Mouse (Mus musculus): ENCODE measurements around the gene Gm42674. TPM values are rescaled to one million over a fixed set of nuclear protein-coding genes. Genes with fewer than 3 reads are reported as not detected.
A peak's percentile ranks its signal among the peaks of the same experiment; 100 is the strongest.

Gm42674 gene
- total RNA-seq, 2 experiments from 2014 or later: 1.4 TPM; not detected in 1

DNA sequence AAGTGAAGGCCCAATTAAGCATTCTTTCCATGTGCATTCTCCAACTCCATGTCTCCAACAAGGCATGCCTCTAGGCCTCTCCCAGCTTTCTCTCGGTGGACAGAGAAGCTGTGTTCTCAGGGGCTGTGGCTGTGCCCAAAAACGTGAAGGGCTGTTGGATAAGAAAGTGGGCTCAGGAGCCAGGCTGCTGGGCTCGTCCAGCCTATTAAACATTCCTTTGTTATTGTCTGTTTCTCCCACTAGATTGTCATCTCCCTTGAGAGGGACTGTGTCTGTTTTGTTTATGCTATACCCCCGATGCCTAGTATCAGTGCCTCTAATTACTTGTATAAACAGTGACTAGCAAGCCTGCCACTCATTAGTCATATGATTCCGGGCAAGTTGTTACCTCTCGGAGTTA, 4.0 kb upstream of the Gm42674 start:
- no peak for DNase-seq (ENCODE audit: low spot score in 2 of 2)

DNA sequence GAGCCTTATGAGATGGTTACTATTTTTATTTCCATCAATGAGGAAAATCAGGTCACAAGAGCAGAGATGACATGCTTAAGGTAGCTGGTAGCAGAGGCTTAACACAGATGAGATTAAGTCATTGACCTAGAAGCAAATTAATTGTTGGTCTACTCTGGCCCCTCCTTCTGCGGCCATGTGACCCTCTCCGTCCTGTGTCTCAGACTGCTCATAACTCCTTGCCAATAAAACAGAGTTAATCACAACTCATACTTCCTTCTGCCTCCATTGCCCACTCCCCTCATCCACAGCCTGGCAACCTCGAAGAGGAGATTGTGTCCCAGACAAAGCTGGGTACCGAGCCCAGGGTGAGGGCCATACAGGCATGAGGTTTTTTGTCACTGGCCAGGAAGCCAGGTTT, 3.5 kb upstream of the Gm42674 start:
- no peak for DNase-seq (ENCODE audit: low spot score in 2 of 2)

DNA sequence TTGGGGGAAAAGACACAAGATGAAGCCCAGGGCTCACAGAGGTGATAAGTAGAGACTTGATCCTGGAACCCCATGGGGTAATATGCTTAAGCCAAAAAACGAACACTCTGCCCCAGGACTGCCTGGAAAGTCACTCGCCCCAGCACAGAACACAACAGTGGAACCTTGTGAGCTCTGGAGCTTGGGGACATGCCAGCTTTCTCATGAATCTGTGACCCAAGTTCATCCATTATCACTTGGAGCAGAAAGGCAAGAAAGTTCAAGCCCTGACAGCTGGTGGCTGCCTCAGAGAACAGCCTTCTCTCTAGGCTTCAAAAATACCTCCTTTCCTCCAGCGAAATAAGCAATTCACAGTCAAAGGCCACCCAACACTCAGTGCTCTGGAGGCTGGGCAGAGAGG, 2.3 kb upstream of the Gm42674 start:
- no peak for DNase-seq (ENCODE audit: low spot score in 2 of 2)

DNA sequence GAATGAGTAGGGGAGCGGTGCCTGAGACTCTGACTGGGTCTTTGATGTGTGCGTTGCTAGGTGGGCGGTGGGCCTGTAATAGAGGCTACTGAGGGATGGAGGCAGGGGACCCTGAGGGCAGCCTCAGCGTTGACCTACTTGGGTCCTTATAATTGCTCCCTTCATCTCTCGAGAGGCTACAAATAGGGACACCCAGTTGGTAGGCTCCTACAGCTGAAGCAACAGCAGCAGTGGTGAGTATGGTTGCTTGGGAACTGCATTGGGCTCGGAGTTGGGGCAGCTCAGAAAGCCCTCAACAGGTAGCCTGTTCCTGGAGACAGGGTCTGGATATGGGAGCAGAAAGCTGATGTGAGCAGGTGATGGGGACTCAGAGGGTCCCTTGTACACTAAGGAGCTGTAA, 1.7 kb upstream of the Gm42674 start:
- DNase-seq (ENCODE audit: low spot score in 2 of 2): no peak

DNA sequence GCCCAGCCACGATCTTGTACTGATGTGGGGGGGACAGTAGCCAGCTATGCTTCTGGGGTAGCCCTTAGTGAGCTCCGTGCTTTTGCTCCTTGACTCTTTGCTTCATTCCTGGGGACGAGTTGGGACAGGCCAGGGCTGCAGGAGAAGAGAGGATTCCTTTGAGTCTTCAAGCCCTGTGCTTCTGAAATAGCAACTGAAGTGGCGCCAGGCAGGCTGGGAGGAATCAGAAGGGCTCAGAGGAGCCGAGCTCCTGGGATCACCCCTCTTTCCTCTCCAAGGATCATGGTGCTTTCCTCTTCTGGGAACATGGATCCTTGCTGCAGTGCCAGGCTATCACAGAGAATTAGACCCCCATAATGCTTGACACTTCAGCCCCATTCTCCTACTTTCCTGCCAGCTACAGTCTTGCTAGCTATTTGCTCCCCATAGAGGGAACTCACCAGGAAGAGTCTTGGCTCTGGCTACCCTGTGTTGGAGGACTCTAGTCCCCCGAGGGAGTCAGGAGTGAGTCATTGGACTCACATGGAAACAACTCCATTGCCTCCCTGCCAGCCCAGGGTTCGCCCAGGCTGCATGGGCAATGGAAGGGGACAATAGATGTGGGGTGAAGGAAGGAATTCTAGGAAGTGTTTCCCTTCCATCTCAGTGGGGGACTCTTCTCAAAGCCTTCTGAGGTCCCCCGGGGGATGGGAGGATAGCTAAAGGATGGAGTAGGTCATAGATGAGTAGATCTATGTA, 1.1 kb upstream of the Gm42674 start:
- no peak for DNase-seq (ENCODE audit: low spot score in 2 of 2)

DNA sequence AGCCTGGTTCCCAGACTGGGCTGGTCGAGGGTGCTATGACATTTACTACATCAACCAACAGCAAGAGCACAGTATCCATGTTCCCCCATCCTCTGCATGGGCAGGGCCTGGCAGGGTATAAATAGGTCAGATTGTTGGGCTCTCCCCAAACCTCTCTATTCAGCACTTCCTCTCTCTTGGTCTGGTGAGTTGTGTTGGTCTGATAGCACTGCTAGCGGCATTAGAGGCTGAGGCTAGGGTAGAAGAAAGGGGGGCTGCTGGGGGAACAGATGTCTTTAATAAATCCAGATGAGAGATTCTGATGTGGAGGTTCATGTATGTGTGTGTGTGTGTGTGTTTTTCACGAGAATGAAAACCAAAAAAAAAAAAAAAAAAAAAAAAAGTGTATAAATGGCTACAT, 1.9 kb downstream of the Gm42674 start, which contains the start of gene S100a4:
Gene S100a4 (plus strand): TSS at position 149 of the 400 bp plus-strand sequence.
- DNase-seq (ENCODE audit: low spot score in 2 of 2): no peak

DNA sequence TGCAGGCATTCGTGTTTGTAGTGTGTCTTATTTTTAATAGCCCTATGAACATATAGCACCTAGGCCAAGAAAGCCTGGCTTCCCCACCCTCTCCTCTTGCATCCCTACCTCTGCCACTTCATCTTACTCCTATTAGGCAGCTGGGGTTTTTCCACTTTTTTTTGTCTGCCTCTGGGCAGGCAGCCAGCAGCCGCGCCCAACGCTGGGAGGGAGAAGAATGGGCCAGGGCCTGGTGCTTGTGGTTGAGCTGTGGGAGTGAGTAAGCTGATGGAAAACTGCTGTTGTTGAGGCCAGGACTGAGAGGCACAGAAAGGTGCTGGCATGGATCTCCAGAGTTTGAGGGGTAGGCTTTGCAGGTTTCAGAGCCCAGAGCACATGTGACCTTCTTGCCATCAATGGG, 2.7 kb downstream of the Gm42674 start:
- DNase-seq (ENCODE audit: low spot score in 2 of 2): peak in 1 of 2 experiments; percentile 57

DNA sequence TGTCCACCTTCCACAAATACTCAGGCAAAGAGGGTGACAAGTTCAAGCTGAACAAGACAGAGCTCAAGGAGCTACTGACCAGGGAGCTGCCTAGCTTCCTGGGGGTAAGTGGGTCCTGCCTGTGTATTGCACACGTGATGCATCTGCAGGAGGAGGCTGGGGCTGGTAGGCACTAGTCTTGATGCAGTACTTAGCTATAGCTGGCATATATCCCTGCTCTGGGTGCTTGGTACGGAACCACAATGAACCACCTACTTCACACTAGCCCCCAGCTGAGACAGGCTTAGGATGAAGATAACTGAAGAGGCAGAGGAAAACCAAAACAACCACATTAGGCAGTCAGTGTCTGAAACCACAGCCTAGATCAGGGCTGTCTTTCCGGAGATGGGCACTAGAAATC, 3.3 kb downstream of the Gm42674 start:
- DNase-seq (ENCODE audit: low spot score in 2 of 2): no peak

DNA sequence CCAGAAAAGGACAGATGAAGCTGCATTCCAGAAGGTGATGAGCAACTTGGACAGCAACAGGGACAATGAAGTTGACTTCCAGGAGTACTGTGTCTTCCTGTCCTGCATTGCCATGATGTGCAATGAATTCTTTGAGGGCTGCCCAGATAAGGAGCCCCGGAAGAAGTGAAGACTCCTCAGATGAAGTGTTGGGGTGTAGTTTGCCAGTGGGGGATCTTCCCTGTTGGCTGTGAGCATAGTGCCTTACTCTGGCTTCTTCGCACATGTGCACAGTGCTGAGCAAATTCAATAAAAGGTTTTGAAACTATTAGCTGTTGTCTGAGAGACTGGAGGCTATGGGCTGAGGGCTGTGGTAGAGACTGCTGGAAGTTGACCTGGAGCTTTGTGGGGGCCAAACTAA, 4.0 kb downstream of the Gm42674 start:
- no peak for DNase-seq (ENCODE audit: low spot score in 2 of 2)

DNA sequence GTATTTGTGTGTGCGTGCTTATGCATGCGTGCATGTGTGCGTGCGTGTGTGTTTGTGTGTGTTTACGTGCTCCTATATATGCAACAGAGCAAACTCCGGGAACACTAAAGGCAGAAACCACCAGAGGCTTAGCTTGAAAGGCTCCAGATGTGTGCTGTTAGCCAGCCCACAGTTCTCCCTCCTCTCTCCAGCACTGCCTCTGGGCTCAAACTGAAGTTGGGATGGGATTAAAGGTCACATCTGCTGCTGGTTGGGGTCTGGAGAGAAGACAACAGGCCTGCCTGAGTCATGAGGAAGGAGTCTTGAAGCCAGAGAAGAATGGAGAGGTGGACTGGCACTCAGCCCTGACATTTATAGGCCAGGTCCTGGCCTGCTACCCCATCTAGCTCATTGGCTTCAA, 4.5 kb downstream of the Gm42674 start:
- no peak for DNase-seq (ENCODE audit: low spot score in 2 of 2)

DNA sequence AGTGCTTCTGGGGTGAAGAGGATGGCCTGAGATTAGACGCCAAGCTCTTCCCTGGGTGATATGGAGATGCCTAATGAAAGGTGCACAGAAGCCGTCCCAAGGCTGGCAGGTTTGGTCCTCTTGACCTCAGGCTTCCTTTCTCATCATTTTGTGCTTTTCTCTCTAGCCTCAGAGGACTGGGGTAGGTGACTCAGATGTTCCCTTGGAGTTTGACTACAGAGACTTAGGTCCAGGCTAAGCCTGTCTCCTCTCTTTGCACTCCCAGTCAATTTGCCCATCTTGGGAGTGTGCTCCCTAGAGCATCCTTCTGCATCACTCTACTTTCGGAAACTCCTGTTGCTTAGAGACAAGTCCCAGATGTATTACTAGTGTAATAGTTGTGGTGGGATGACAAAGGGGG, 5.7 kb downstream of the Gm42674 start:
- no peak for DNase-seq (ENCODE audit: low spot score in 2 of 2)

DNA sequence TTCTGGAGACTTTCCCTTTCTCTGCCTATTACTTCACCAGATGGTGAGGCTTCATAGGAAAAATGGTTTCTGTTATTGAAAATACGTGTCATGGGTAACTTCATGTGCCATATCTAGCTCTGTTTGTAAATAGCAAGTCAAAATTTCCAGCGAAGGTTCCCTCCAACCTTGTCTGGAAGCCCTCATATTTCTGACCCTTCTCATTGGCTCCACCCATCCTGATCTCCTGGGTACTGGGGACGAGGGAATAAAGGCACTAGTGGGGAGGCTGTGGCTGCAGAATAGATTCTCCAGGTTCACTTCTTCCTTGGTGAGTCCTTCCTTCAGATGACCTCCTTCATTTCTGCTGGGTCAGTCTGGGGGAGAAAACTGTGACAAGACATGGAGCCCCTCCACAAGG, 6.5 kb downstream of the Gm42674 start, which contains the start of gene S100a5:
Gene S100a5 (plus strand): TSS at position 301 of the 400 bp plus-strand sequence.
- no peak for DNase-seq (ENCODE audit: low spot score in 2 of 2)

DNA sequence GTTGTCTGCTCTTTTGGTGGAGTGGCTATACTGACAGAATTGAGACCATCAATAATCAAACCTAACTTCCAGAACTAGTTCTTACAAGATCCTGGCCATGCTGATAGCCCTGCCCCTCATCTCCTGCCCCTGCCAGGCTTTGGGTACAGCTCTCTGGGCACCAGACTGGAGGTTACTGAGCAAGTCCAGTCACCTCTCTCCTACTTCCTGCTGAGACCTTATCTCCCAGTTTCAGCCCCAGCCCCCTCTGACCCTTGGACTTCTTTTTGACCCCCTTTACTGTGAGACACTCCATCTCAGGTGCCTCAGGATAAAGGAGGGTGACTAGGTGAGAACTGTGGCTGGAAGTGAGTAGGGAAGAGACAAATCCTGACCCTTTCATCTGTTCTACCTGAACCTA, 7.4 kb downstream of the Gm42674 start:
- no peak for DNase-seq (ENCODE audit: low spot score in 2 of 2)

DNA sequence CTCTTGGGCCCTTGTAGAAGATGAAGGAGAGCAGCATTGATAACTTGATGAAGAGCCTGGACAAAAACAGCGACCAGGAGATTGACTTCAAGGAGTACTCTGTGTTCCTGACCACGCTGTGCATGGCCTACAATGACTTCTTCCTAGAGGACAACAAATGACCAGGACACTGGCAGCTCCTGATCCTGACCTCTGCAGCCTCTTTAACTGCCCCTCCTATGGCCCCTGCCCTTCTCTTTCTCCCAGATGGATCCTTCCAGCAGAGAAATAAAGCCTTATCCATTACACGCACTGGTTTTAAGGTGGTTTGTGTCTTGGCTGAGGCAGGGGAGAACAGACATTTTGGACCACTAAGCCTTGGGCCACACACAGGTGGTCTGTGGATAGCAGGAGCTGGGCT, 9.8 kb downstream of the Gm42674 start:
- DNase-seq (ENCODE audit: low spot score in 2 of 2): no peak

DNA sequence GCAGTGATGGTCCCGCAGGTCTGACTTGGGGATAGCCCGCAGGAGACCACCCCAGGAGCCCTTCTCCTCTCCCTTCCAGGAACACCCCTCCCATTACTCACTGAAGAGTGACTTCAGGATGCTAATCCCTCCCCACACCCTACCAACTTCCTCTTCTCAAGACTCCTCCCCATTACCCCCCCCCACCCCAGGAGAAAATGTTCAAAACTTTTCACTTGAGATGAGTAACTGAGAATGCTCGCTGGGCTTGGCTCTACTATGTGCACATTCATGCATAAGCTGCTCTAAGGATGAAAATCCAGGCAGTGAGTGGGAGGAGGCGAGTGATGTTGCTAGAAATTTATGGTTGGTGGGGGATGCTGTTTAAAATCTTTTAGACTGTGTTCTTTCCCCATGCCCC, 10.4 kb downstream of the Gm42674 start:
- DNase-seq (ENCODE audit: low spot score in 2 of 2): no peak

DNA sequence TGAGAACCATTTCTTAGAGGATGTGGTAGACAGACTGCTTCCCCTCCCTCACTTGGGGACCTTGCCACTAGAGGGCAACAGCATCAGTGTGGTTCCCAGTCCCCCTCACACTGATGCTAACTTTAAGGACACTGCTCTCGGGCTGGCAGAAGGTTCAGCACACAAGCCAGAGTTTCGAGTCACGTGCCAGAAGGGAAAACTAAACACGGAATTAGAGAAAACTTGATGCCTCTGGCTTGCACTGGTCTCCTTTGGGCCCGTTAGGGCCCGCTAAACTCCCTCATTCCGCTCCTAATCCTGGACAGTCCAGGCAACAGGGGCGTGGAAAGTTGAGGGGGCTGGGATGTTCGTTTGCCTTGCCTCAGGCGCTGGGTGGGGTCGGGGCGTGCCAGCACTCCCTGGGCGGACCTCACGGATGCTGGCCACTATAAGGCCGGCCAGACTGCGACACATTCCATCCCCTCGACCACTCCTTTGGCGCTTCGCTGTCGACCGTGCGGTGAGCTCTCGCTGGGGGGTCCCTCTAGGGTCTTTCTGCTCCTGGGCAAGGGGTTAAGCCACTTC, 11.1 kb downstream of the Gm42674 start, which contains the start of gene S100a6:
Gene S100a6 (plus strand): TSS at position 155 of the 564 bp plus-strand sequence.
- peak in 1 of 2 experiments; percentile 71 for DNase-seq (ENCODE audit: low spot score in 2 of 2)

DNA sequence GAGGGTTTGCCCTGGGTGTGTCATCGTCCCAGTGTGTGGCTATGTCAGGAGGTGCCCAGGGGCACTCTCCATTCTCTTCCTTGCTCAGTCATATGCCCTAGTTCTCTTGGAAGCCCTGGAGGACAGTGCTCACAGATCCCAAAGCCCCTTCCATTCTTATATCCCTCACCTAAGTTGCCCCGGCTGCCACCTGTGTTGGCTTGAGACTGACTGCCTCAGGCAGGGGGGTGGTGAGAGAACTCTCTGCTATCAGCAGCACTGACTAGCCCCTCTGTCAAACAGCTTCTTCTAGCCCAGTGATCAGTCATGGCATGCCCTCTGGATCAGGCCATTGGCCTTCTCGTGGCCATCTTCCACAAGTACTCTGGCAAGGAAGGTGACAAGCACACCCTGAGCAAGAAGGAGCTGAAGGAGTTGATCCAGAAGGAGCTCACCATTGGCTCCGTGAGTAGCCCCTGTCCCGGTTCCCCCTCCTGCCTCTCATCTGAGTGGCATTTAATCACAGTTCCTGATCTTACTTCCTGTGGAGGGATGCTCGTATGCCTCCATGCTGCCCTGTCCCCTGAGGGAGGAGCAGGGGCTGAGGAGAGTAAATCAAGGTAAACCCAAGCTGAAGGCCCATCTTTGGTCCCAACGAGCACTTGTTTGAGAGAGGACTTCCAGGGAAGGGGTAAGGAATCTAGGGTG, 11.9 kb downstream of the Gm42674 start:
- no peak for DNase-seq (ENCODE audit: low spot score in 2 of 2)

DNA sequence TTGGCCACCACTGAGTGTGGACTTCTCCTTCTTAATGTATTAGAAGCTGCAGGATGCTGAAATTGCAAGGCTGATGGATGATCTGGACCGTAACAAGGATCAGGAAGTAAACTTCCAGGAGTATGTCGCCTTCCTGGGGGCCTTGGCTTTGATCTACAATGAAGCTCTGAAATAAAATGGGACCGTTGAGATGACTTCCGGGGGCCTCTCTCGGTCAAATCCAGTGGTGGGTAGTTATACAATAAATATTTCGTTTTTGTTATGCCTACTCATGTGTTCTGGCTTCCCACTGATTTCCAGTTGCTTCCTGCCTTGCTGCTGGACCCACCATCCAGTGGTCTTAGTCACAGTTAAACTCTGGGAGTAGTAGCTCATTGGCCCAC, 12.4 kb downstream of the Gm42674 start:
- no peak for DNase-seq (ENCODE audit: low spot score in 2 of 2)

DNA sequence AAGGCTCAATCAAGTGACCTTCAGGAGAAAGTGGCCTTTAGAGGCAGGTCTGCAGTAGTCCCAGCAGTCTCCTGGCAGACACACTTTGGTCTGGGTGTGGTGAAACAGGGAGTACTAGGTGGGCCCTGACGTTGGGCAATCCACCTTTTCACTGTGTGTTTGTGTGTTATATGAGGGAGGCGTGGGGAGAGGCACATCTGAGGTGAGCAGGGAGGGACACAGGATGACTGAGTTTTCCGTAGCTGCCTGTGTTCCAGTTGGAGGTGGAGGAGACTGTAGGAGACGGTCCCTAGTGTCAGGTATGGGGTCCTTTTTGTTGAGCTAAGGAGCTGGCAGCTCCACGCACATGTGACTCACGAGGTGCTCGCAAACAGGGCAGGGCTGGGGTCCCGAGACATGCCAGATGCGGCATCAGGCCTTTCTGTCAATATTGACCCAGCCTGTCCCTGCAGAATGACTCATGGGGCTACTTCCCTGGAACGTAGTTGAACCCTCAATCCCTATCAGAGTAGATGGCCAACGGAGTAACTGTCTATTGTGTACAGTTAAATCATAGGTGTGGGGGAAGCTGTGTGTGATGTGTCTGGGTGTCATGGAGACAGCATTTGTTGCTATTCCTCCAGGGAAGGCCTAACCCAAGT, 13.0 kb downstream of the Gm42674 start:
- DNase-seq (ENCODE audit: low spot score in 2 of 2): no peak

DNA sequence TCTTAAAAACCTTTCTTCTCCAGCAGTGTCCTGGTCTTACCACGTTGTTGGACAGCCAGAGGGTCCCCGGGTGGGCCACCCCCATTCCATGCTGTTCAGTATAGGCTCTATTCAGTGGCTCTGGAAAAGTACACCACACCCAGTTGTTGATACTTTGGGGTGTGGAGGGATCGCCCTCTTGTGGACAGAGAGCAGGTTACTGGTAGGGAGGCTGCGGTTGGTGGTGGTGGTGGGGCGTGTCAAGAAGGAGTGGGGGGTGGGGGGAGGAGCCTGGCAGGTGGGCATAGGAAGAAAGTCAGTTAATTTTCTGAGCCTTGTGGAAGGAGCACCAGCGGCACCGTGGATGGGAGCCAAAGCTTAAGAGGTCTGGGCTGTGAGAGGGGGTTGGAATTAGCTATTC, 13.7 kb downstream of the Gm42674 start:
- DNase-seq (ENCODE audit: low spot score in 2 of 2): peak; percentile 62 to 83

DNA sequence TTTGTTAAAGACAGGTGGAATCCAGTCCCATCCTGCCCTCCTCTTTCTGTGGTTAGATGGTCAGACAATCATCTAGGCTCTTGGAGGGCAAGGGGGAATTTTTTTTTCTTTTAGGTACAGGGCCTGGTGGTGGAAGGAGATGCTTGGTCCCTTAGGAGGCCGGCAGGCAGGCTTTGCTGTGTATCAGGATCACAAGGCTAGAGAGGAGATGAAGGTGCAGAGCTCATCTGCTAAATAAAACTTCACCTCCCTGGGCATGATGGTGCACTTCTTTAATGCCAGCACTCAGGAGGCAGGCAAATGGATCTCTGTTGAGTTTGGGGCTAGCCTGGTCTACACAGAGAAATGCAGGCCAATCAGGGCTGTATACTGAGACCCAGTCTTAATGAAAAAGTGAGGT, 14.2 kb downstream of the Gm42674 start:
- no peak for DNase-seq (ENCODE audit: low spot score in 2 of 2)

DNA sequence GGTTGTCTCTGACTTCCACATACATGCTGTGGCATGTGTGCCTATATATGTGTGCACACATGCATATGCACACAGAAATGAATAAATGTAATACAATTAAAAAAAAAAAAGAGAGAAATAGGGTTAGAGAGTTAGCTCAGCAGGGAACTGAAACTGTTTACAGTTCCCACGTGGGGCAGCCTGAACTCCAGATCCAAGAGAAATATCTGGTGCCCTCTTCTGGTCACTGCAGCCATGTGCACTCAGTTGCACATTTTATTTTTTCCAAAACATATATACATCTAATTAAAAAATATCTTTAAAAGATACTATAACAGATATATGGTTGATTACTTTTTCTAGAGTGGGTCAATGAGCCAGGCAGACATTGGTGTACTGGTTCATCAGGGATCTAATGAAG, 15.9 kb downstream of the Gm42674 start:
- DNase-seq (ENCODE audit: low spot score in 2 of 2): no peak

All from layer of hippocampus, adult 18-20 months (tissue).